Mouse (Mus musculus) liver, embryonic 12.5 days (tissue): ENCODE measurements around the gene Isyna1. TPM values are rescaled to one million over a fixed set of nuclear protein-coding genes. Genes with fewer than 3 reads are reported as not detected.
A peak's percentile ranks its signal among the peaks of the same experiment; 100 is the strongest.
"Not testable (repeated sequence)": the region's sequence is repeated elsewhere in the genome, so short reads cannot be mapped to it uniquely, and the experiment has no call there.

Experiments used
- ATAC-seq: fragments of 200-750 bp; cut with Nextera tagmentation; 2 replicates; pipeline ENCODE4 v1.8.0; 2017; ENCODE audit warnings: moderate number of reproducible peaks, mild to moderate bottlenecking, moderate library complexity
- H3K27ac ChIP-seq: fragments of 300-500 bp; sonication (generic); 2 replicates; pipeline ENCODE4 v1.5.1; 2016; ENCODE audit warnings: mild to moderate bottlenecking
- H3K27me3 ChIP-seq: fragments of 300-500 bp; sonication (generic); replicated peaks from 2 replicates; pipeline ENCODE4 v1.6.1; 2016; ENCODE audit warnings: mild to moderate bottlenecking, moderate library complexity
- H3K36me3 ChIP-seq: fragments of 300-500 bp; sonication (generic); 2 replicates; pipeline ENCODE4 v1.6.1; 2016; ENCODE audit warnings: mild to moderate bottlenecking, moderate library complexity
- H3K4me1 ChIP-seq: fragments of 300-500 bp; sonication (generic); 2 replicates; pipeline ENCODE4 v1.6.1; 2016
- H3K4me2 ChIP-seq: fragments of 300-500 bp; sonication (generic); 2 replicates; pipeline ENCODE4 v1.6.1; 2016; ENCODE audit warnings: mild to moderate bottlenecking, moderate library complexity
- H3K4me3 ChIP-seq: fragments of 300-500 bp; sonication (generic); 2 replicates; pipeline ENCODE4 v1.5.1; 2016; ENCODE audit warnings: mild to moderate bottlenecking, moderate library complexity
- H3K9ac ChIP-seq: fragments of 300-500 bp; sonication (generic); 2 replicates; pipeline ENCODE4 v1.6.1; 2016; ENCODE audit warnings: mild to moderate bottlenecking, moderate library complexity
- H3K9me3 ChIP-seq: fragments of 300-500 bp; sonication (generic); replicated peaks from 2 replicates; pipeline ENCODE4 v1.6.1; 2016; ENCODE audit warnings: mild to moderate bottlenecking, moderate library complexity
- WGBS: fragments of 180-500 bp; shearing (Covaris S2); methylation state at CpG from one replicate; pipeline ENCODE4 v1.1.7; 2016; ENCODE audit not compliant: insufficient replicate concordance; 5-methylcytosine and 5-hydroxymethylcytosine counted together
- polyA plus RNA-seq: library from polyadenylated mRNA; unstranded; fragments of >200 nt; fragmentation: Nextera tagmentation; extraction: Ambion mirVana; gene quantifications from 2 replicates; pipeline ENCODE4 v1.2.1, GENCODE M21; 2016

Gene Isyna1
- polyA plus RNA-seq, 1 experiment from 2014 or later, result 115 TPM

- no peak overlapping the region for H3K4me3 ChIP-seq
- no peaks in the 10 kb centered on the region for H3K27me3 ChIP-seq
- no peak for ATAC-seq
- no peak overlapping the region for H3K4me2 ChIP-seq
- no peaks in the 10 kb centered on the region for H3K9me3 ChIP-seq
- no peak overlapping the region for H3K27ac ChIP-seq
- H3K36me3 ChIP-seq, result peaks cover 97% of the 10 kb centered on the region
- 83% methylated on average over 18 of the region's 18 CpGs for WGBS
- no peak overlapping the region for H3K9ac ChIP-seq
- no peaks in the 10 kb centered on the region for H3K4me1 ChIP-seq
Measured at GRCm38 (mm10) chr8:70583476-70584387, 10.4 kb upstream of the Isyna1 start.

DNA sequence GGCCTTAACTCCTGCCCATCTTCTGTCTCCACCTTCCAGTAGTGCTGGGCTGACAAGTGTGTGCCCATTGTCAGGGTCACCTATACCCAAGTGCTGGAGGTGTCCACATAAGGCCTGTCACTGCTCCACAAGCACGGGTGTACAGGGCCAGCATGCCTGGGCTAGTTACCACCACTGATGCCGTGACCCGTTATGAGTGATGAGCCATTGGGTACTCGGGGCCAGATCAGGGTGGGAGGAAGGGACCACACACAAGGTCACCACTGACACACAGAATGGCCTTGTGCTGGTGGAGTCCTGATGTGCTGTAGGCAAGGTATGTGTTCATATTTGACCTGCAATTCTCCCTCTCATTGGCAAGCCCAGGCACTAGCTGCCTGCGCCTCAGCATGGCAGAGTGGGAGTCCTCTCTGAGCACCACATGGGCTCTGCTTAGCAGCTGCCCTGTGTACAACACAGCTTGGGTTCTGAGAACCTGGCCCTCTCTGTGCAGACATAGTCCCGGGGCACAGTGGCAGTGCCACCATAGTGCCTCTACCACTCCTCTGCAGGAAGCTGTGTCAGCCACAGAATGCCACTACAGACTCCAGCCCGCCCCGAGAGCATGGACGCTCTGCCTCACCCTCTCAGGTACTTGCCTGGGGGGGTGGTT lies 9.4 kb upstream of the Isyna1 start:
- H3K36me3 ChIP-seq, result peaks cover 100% of the 10 kb centered on the region
- 83% methylated on average over 9 of the region's 9 CpGs for WGBS
- no peaks in the 10 kb centered on the region for H3K9me3 ChIP-seq
- H3K9ac ChIP-seq, result no peak overlapping the region
- H3K4me1 ChIP-seq, result no peaks in the 10 kb centered on the region
- ATAC-seq, result peak; percentile 9; the same call in 1 of the 2 replicates
- no peak overlapping the region for H3K4me2 ChIP-seq
- H3K4me3 ChIP-seq, result no peak overlapping the region
- no peak overlapping the region for H3K27ac ChIP-seq
- no peaks in the 10 kb centered on the region for H3K27me3 ChIP-seq

DNA sequence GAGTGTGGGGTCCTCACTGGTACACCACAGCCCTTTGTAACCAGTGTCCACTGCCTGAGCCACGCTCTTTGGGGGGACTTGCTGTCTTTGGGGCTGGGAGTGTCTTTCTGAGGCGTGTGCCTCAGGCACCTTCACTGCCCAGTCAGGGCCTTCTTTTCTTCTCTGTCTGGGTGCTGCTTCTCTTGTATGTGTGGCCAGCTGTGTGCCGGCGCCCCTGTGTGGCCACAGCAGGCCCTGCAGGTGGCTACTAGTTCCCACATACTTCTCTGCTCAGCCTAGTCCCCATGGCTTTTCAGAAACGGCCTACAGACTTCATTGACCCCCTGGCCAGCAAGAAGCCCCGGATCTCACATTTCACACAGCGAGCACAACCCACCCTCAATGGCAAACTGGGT lies 8.9 kb upstream of the Isyna1 start:
- Histone ChIP-seq H3K36me3 (peaks cover 100% of the 10 kb centered on the region), H3K4me1 (no peaks in the 10 kb centered on the region), H3K27ac (no peak overlapping the region), H3K9ac (no peak overlapping the region), H3K4me2 (no peak overlapping the region), H3K9me3 (no peaks in the 10 kb centered on the region), H3K4me3 (no peak overlapping the region), H3K27me3 (no peaks in the 10 kb centered on the region)
- ATAC-seq, result peak; percentile 31
- WGBS, result 45% methylated on average over 7 of the region's 7 CpGs

DNA sequence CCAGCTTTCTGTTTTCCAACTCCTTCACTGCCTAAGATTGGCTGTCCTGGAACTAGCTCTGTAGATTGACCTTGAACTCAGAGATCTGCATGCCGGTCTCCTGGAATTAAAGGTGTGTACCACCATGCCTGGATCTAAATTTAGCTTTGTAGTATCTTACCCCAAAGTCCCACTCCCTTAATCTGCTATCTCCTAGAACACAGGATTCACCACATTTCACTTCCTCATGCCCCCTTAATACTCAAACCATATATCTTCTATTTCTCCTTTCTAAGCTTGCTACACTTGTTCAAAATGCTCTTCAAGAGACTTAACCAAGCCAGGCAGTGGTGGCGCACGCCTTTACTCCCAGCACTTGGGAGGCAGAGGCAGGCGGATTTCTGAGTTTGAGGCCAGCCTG lies 6.2 kb upstream of the Isyna1 start:
- not testable (repeated sequence) for ATAC-seq, H3K4me1 ChIP-seq, H3K27ac ChIP-seq, H3K4me2 ChIP-seq, H3K9me3 ChIP-seq, H3K4me3 ChIP-seq, H3K9ac ChIP-seq, H3K27me3 ChIP-seq
- peaks cover 99% of the 10 kb centered on the region for H3K36me3 ChIP-seq
- 81% methylated on average over 4 of the region's 4 CpGs for WGBS

GRCm38 (mm10) chr8:70591569-70591968 lies 2.6 kb upstream of the Isyna1 start:
- WGBS, result 90% methylated on average over 12 of the region's 12 CpGs
- peaks cover 41% of the 10 kb centered on the region for H3K4me1 ChIP-seq

GRCm38 (mm10) chr8:70593173-70593572 lies 1.0 kb upstream of the Isyna1 start:
- peak overlapping the region; percentile 78; the same call in 1 of the 2 replicates for H3K9ac ChIP-seq
- peak overlapping the region; percentile 69 for H3K4me3 ChIP-seq
- H3K9me3 ChIP-seq, result no peaks in the 10 kb centered on the region
- H3K27me3 ChIP-seq, result no peaks in the 10 kb centered on the region
- H3K36me3 ChIP-seq, result peaks cover 76% of the 10 kb centered on the region
- peak overlapping the region; percentile 79 for H3K27ac ChIP-seq
- H3K4me1 ChIP-seq, result peaks cover 57% of the 10 kb centered on the region
- WGBS, result 70% methylated on average over 8 of the region's 8 CpGs
- no peak for ATAC-seq
- peak overlapping the region; percentile 99 for H3K4me2 ChIP-seq

More at GRCm38 (mm10) chr8:70591569-70591968, 2.6 kb upstream of the Isyna1 start:
- ATAC-seq, result no peak
- H3K4me2 ChIP-seq, result no peak overlapping the region
- H3K27ac ChIP-seq, result no peak overlapping the region
- no peaks in the 10 kb centered on the region for H3K9me3 ChIP-seq
- no peaks in the 10 kb centered on the region for H3K27me3 ChIP-seq
- no peak overlapping the region for H3K4me3 ChIP-seq
- H3K36me3 ChIP-seq, result peaks cover 76% of the 10 kb centered on the region
- no peak overlapping the region for H3K9ac ChIP-seq

GRCm38 (mm10) chr8:70594621-70595564 lies 720 bp downstream of the Isyna1 start:
- Histone ChIP-seq H3K27ac (peak overlapping the region; percentile 79), H3K36me3 (peaks cover 76% of the 10 kb centered on the region), H3K27me3 (no peaks in the 10 kb centered on the region), H3K4me2 (peak overlapping the region; percentile 99), H3K9ac (peak overlapping the region; percentile 78), H3K4me3 (peak overlapping the region; percentile 69), H3K9me3 (no peaks in the 10 kb centered on the region), H3K4me1 (peaks cover 74% of the 10 kb centered on the region)
- peak; percentile 16; the same call in 1 of the 2 replicates for ATAC-seq
- 6% methylated on average over 81 of the region's 82 CpGs for WGBS

DNA sequence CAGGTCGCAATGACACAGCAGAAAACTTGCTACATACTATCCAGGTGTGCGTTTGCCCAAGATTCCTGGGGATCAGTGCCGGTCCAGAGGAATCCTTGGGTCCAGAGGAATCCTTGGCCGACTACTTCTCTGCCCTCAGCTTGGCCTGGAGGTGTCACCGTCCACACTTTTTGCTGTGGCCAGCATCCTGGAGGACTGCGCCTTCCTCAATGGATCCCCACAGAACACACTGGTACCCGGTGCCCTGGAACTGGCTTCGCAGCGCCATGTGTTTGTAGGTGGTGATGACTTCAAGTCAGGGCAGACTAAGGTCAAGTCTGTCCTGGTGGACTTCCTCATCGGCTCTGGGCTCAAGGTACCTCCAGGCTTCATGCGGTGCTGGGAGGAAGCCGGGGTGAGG lies 1.6 kb downstream of the Isyna1 start:
- H3K4me2 ChIP-seq, result peak overlapping the region; percentile 99
- no peaks in the 10 kb centered on the region for H3K9me3 ChIP-seq
- no peak overlapping the region for H3K9ac ChIP-seq
- 0 out of 2 replicates have a peak overlapping the region, but pooled peaks have one; percentile 69 for H3K4me3 ChIP-seq
- H3K36me3 ChIP-seq, result peaks cover 73% of the 10 kb centered on the region
- no peak for ATAC-seq
- no peak overlapping the region for H3K27ac ChIP-seq
- H3K27me3 ChIP-seq, result no peaks in the 10 kb centered on the region
- WGBS, result 83% methylated on average over 12 of the region's 12 CpGs
- peaks cover 83% of the 10 kb centered on the region for H3K4me1 ChIP-seq

DNA sequence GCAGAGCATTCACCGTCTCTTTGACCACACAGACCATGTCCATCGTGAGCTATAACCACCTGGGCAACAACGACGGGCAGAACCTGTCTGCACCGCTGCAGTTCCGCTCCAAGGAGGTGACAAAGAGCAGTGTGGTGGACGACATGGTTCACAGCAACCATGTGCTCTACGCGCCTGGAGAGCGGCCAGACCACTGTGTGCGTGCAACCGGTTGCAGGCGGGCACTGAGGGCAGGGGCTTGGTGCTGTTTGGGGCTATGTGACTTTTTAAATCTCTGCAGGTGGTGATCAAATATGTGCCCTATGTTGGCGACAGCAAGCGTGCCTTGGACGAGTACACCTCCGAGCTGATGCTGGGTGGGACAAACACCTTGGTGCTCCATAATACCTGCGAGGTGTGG lies 2.0 kb downstream of the Isyna1 start:
- H3K4me2 ChIP-seq, result no peak overlapping the region
- H3K9me3 ChIP-seq, result no peaks in the 10 kb centered on the region
- WGBS, result 84% methylated on average over 18 of the region's 18 CpGs
- peaks cover 69% of the 10 kb centered on the region for H3K36me3 ChIP-seq
- no peak overlapping the region for H3K9ac ChIP-seq
- H3K27ac ChIP-seq, result no peak overlapping the region
- no peak overlapping the region for H3K4me3 ChIP-seq
- peaks cover 87% of the 10 kb centered on the region for H3K4me1 ChIP-seq
- ATAC-seq, result no peak
- no peaks in the 10 kb centered on the region for H3K27me3 ChIP-seq

- no peak overlapping the region for H3K9ac ChIP-seq
- no peak overlapping the region for H3K4me3 ChIP-seq
- H3K4me1 ChIP-seq, result peaks cover 94% of the 10 kb centered on the region
- peak overlapping the region; percentile 61; the same call in 1 of the 2 replicates for H3K4me2 ChIP-seq
- no peak overlapping the region for H3K27ac ChIP-seq
- H3K36me3 ChIP-seq, result peaks cover 65% of the 10 kb centered on the region
- ATAC-seq, result no peak
- H3K27me3 ChIP-seq, result no peaks in the 10 kb centered on the region
- 84% methylated on average over 17 of the region's 17 CpGs for WGBS
- H3K9me3 ChIP-seq, result no peaks in the 10 kb centered on the region
Measured at GRCm38 (mm10) chr8:70596775-70597416, 2.7 kb downstream of the Isyna1 start.
